Mouse (Mus musculus) CH12.LX (cell line): ENCODE measurements at regions not wholly inside any gene's neighbourhood (a gene's known extent, or its start where the extent isn't known, plus 50 kb on each side); places are given as distances from the start of the nearest gene placed in this dataset.

Source experiments
- DNase-seq: peaks from one replicate; pipeline ENCODE4 v3.0.0-alpha.2; 2013; ENCODE audit errors: extremely low read depth
- H3K27ac ChIP-seq: 2 replicates; pipeline ENCODE4 v1.5.1; 2012; ENCODE audit warnings: low read depth, mild to moderate bottlenecking, control low read depth, moderate library complexity; ENCODE audit not compliant: insufficient read depth
- H3K27me3 ChIP-seq: replicated peaks from 2 replicates; pipeline ENCODE3; 2012; ENCODE audit warnings: inconsistent platforms
- H3K36me3 ChIP-seq, 2 experiments: replicated peaks in 1 of 2; 2 replicates each; pipeline versions ENCODE3 to v1.6.1; 2012; ENCODE audit warnings: inconsistent platforms in 1 of 2, low read length in 1 of 2, mild to moderate bottlenecking in 1 of 2, mixed read lengths in 1 of 2, moderate library complexity in 1 of 2; ENCODE audit not compliant: control insufficient read depth in 1 of 2, insufficient read depth in 1 of 2
- H3K4me1 ChIP-seq, 2 experiments: 2 replicates each; pipeline ENCODE4 v1.6.1; 2012; ENCODE audit warnings: inconsistent platforms in 1 of 2, moderate library complexity in 1 of 2; ENCODE audit not compliant: insufficient read depth in 2 of 2, control insufficient read depth in 1 of 2
- H3K4me2 ChIP-seq: 2 replicates; pipeline ENCODE4 v1.6.1; 2012; ENCODE audit warnings: low read depth, mild to moderate bottlenecking, control low read depth; ENCODE audit not compliant: poor library complexity, insufficient read depth, severe bottlenecking
- H3K4me3 ChIP-seq, 3 experiments: fragments of 150-350 bp in 1 of 3; sonication (generic) in 1 of 3; replicated peaks in 1 of 3; 2 replicates each; pipeline versions ENCODE3 to v1.5.1; 2011 to 2012; ENCODE audit warnings: low read depth in 2 of 3, low read length in 2 of 3, mild to moderate bottlenecking in 2 of 3, moderate library complexity in 2 of 3, control low read depth in 1 of 3, improper control_type of control experiment in 1 of 3, inconsistent platforms in 1 of 3, mixed read lengths in 1 of 3; ENCODE audit not compliant: poor library complexity in 1 of 3
- H3K79me2 ChIP-seq: replicated peaks from 2 replicates; pipeline ENCODE4 v1.6.1; 2012; ENCODE audit warnings: mild to moderate bottlenecking, moderate library complexity; ENCODE audit not compliant: control insufficient read depth, poor library complexity, insufficient read depth, severe bottlenecking; ENCODE audit errors: extremely low read depth
- H3K9ac ChIP-seq: 2 replicates; pipeline ENCODE4 v1.6.1; 2012; ENCODE audit warnings: low read depth, mild to moderate bottlenecking, control low read depth, moderate library complexity; ENCODE audit not compliant: insufficient read depth
- H3K9me3 ChIP-seq: replicated peaks from 2 replicates; pipeline ENCODE3; 2012; ENCODE audit warnings: low read length, inconsistent platforms, mixed read lengths
- CHD1 ChIP-seq: IDR thresholded peaks from 2 replicates; pipeline ENCODE4 v1.6.1; 2012; ENCODE audit warnings: low read depth, low read length, improper control_type of control experiment, inconsistent platforms
- CHD2 ChIP-seq: IDR thresholded peaks from 2 replicates; pipeline ENCODE4 v1.6.1; 2011; ENCODE audit warnings: low read length, improper control_type of control experiment
- E2F4 ChIP-seq: IDR thresholded peaks from 2 replicates; pipeline ENCODE4 v1.6.1; 2011; ENCODE audit warnings: low read depth, low read length, improper control_type of control experiment; ENCODE audit not compliant: insufficient replicate concordance
- EP300 ChIP-seq: IDR thresholded peaks from 2 replicates; pipeline ENCODE4 v1.6.1; 2011; ENCODE audit warnings: low read length, improper control_type of control experiment
- JUND ChIP-seq: conservative IDR thresholded peaks from 2 replicates; pipeline ENCODE4 v1.6.1; 2011; ENCODE audit warnings: low read depth, low read length, improper control_type of control experiment
- KAT2A ChIP-seq: IDR thresholded peaks from 2 replicates; pipeline ENCODE4 v1.6.1; 2012; ENCODE audit warnings: low read length, improper control_type of control experiment, inconsistent platforms; ENCODE audit not compliant: insufficient replicate concordance
- MAZ ChIP-seq: IDR thresholded peaks from 2 replicates; pipeline ENCODE4 v1.6.1; 2012; ENCODE audit warnings: low read depth, mild to moderate bottlenecking, inconsistent platforms, low read length, improper control_type of control experiment, moderate library complexity
- MEF2A ChIP-seq: IDR thresholded peaks from 2 replicates; pipeline ENCODE4 v1.6.1; 2014; ENCODE audit warnings: low read depth, mild to moderate bottlenecking, inconsistent platforms, low read length, improper control_type of control experiment, borderline replicate concordance
- MXI1 ChIP-seq: IDR thresholded peaks from 2 replicates; pipeline ENCODE4 v1.6.1; 2011; ENCODE audit warnings: mild to moderate bottlenecking, low read depth, low read length, improper control_type of control experiment
- MYC ChIP-seq: IDR thresholded peaks from 2 replicates; pipeline ENCODE4 v1.6.1; 2011; ENCODE audit warnings: low read depth, mild to moderate bottlenecking, improper control_type of control experiment, low read length
- NRF1 ChIP-seq: IDR thresholded peaks from 2 replicates; pipeline ENCODE4 v1.6.1; 2014; ENCODE audit warnings: low read depth, mild to moderate bottlenecking, inconsistent platforms, low read length, improper control_type of control experiment, moderate library complexity
- PAX5 ChIP-seq: IDR thresholded peaks from 2 replicates; pipeline ENCODE4 v1.6.1; 2012; ENCODE audit warnings: low read length, inconsistent platforms, mixed read lengths
- POLR2A ChIP-seq: IDR thresholded peaks from 2 replicates; pipeline ENCODE4 v1.6.1; 2011; ENCODE audit warnings: low read depth, mild to moderate bottlenecking, improper control_type of control experiment, low read length
- RAD21 ChIP-seq: IDR thresholded peaks from 2 replicates; pipeline ENCODE4 v1.6.1; 2011; ENCODE audit warnings: low read depth, mild to moderate bottlenecking, low read length, improper control_type of control experiment, moderate library complexity
- RCOR1 ChIP-seq: conservative IDR thresholded peaks from 2 replicates; pipeline ENCODE4 v1.6.1; 2012; ENCODE audit warnings: low read depth, mild to moderate bottlenecking, inconsistent platforms, low read length, improper control_type of control experiment
- SIN3A ChIP-seq: IDR thresholded peaks from 2 replicates; pipeline ENCODE4 v1.6.1; 2012; ENCODE audit warnings: low read length, improper control_type of control experiment, inconsistent platforms
- SMC3 ChIP-seq: IDR thresholded peaks from 2 replicates; pipeline ENCODE4 v1.6.1; 2011; ENCODE audit warnings: low read depth, low read length, improper control_type of control experiment
- TBP ChIP-seq: conservative IDR thresholded peaks from 2 replicates; pipeline ENCODE4 v1.6.1; 2011; ENCODE audit warnings: low read depth, low read length, improper control_type of control experiment
- USF2 ChIP-seq: conservative IDR thresholded peaks from 2 replicates; pipeline ENCODE4 v1.6.1; 2011; ENCODE audit warnings: low read depth, low read length, improper control_type of control experiment
- ZC3H11A ChIP-seq: IDR thresholded peaks from 2 replicates; pipeline ENCODE4 v1.6.1; 2012; ENCODE audit warnings: low read depth, mild to moderate bottlenecking, inconsistent platforms, low read length, improper control_type of control experiment
- ZNF384 ChIP-seq: IDR thresholded peaks from 2 replicates; pipeline ENCODE4 v1.6.1; 2012; ENCODE audit warnings: low read depth, low read length, improper control_type of control experiment, inconsistent platforms
- dilution Hi-C: fragments of 300-500 bp; cut with MboI; formaldehyde crosslinking; loops from 2 replicates; pipeline ENCODE4 v1.14.3; 2020; ENCODE audit warnings: low sequenced_read_pairs; ENCODE audit not compliant: extremely low pct_unique_long_range_greater_than_20kb, extremely low pct_ligation_motif_present
- in situ Hi-C: fragments of 300-500 bp; cut with MboI; formaldehyde crosslinking; loops from 3 replicates; pipeline ENCODE4 v1.14.3; 2019; ENCODE audit warnings: low sequenced_read_pairs, low pct_ligation_motif_present, low pct_unique_long_range_greater_than_20kb, mixed read lengths

- in situ Hi-C loops (no loop called here), dilution Hi-C loops (no loop called here)
- no peaks in the 10 kb centered on the region for H3K79me2 ChIP-seq
- no peak overlapping the region for H3K4me3 ChIP-seq
- no peaks in the 10 kb centered on the region for H3K4me1 ChIP-seq
- H3K27ac ChIP-seq = no peak overlapping the region
- H3K4me2 ChIP-seq = no peak overlapping the region
- TF ChIP-seq EP300 (no peak), E2F4 (no peak), SIN3A (no peak), ZNF384 (no peak), USF2 (no peak), TBP (no peak), MYC (no peak), PAX5 (no peak), MXI1 (no peak), RCOR1 (no peak), JUND (no peak), KAT2A (no peak), MEF2A (no peak), MAZ (no peak), SMC3 (no peak), ZC3H11A (no peak)
- H3K27me3 ChIP-seq = peaks cover 56% of the 10 kb centered on the region
- DNase-seq = no peak
- no peaks in the 10 kb centered on the region for H3K9me3 ChIP-seq
- H3K36me3 ChIP-seq = no peaks in the 10 kb centered on the region
- H3K9ac ChIP-seq = no peak overlapping the region
Measured at GRCm38 (mm10) chr1:167517611-167518110, 51.1 kb upstream of the Lrrc52 start.

DNA sequence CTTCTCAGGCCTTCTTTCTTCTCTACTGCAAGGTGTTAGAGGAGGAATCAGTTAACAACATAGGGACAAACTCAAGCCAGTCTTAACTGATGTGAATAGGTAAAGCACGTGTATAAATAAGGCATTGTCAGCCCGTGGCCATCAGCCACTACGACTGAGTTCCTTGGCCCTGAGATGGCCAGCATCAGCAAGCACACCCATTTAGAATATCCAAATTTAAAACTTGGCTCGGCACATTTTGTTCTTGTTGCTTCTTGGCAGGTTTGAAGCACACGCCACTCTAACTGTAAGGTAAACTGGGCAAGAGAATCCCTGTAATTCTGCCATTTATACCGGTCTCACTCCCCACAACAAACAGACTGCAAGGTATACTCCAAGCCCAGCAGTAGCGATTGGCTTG is 57.3 kb upstream of the Lrrc52 start:
- Histone ChIP-seq H3K36me3 (no peaks in the 10 kb centered on the region), H3K4me3 (no peak overlapping the region), H3K27ac (no peak overlapping the region), H3K27me3 (peaks cover 48% of the 10 kb centered on the region), H3K9me3 (peaks cover 2% of the 10 kb centered on the region), H3K4me2 (no peak overlapping the region), H3K79me2 (no peaks in the 10 kb centered on the region), H3K4me1 (no peaks in the 10 kb centered on the region), H3K9ac (no peak overlapping the region)
- DNase-seq = no peak
- no peak for TF ChIP-seq CHD2
- no peak for TF ChIP-seq NRF1
- no peak for TF ChIP-seq EP300
- no peak for TF ChIP-seq CHD1
- no peak for TF ChIP-seq POLR2A
- TF ChIP-seq SIN3A = no peak
- no peak for TF ChIP-seq JUND
- no peak for TF ChIP-seq RAD21
- dilution Hi-C loops = no loop called here
- in situ Hi-C loops = no loop called here
